Mouse (Mus musculus) 3T3-L1 (cell line): ENCODE measurements at regions not wholly inside any gene's neighbourhood (a gene's known extent, or its start where the extent isn't known, plus 50 kb on each side); places are given as distances from the start of the nearest gene placed in this dataset.

Experiments used
- DNase-seq: peaks from one replicate; pipeline ENCODE4 v3.0.0-alpha.2; 2015; ENCODE audit warnings: low read depth, low spot score

- DNase-seq = no peak
These were observed 462.1 kb upstream of the Arglu1 start for GRCm38 (mm10) chr8:9152313-9152925.

- no peak for DNase-seq
These were observed 454.0 kb upstream of the Arglu1 start for GRCm38 (mm10) chr8:9144362-9144761.

- no peak for DNase-seq
These were observed 449.5 kb upstream of the Arglu1 start for GRCm38 (mm10) chr8:9139781-9140180.

- DNase-seq = no peak
These were observed 448.8 kb upstream of the Arglu1 start for GRCm38 (mm10) chr8:9139059-9139620.

- no peak for DNase-seq
These were observed 443.4 kb upstream of the Arglu1 start for GRCm38 (mm10) chr8:9133758-9134157.

GRCm38 (mm10) chr8:9132612-9133218 is 442.4 kb upstream of the Arglu1 start:
- no peak for DNase-seq

GRCm38 (mm10) chr8:9131249-9131648 is 440.9 kb upstream of the Arglu1 start:
- DNase-seq = no peak

- DNase-seq = no peak
These were observed 434.2 kb upstream of the Arglu1 start for GRCm38 (mm10) chr8:9124503-9124902.

- DNase-seq = no peak
These were observed 427.8 kb upstream of the Arglu1 start for GRCm38 (mm10) chr8:9117809-9118737.

- no peak for DNase-seq
These were observed 405.7 kb upstream of the Arglu1 start for GRCm38 (mm10) chr8:9095980-9096379.

GRCm38 (mm10) chr8:9094002-9094401 is 403.7 kb upstream of the Arglu1 start:
- DNase-seq = no peak

- DNase-seq = no peak
These were observed 403.0 kb upstream of the Arglu1 start for GRCm38 (mm10) chr8:9093356-9093755.

- peak; percentile 5 for DNase-seq
These were observed 382.4 kb upstream of the Arglu1 start for GRCm38 (mm10) chr8:9072724-9073123.

- no peak for DNase-seq
These were observed 382.0 kb upstream of the Arglu1 start for GRCm38 (mm10) chr8:9072286-9072685.

- no peak for DNase-seq
These were observed 380.6 kb upstream of the Arglu1 start for GRCm38 (mm10) chr8:9070953-9071352.

- no peak for DNase-seq
These were observed 379.5 kb upstream of the Arglu1 start for GRCm38 (mm10) chr8:9069845-9070244.

GRCm38 (mm10) chr8:9067731-9068130 is 377.4 kb upstream of the Arglu1 start:
- DNase-seq = no peak

- no peak for DNase-seq
These were observed 369.8 kb upstream of the Arglu1 start for GRCm38 (mm10) chr8:9060166-9060565.

- DNase-seq = no peak
These were observed 365.1 kb upstream of the Arglu1 start for GRCm38 (mm10) chr8:9055416-9055819.

- no peak for DNase-seq
These were observed 364.5 kb upstream of the Arglu1 start for GRCm38 (mm10) chr8:9054801-9055200.

GRCm38 (mm10) chr8:9051699-9052098 is 361.4 kb upstream of the Arglu1 start:
- DNase-seq = no peak
